Mouse (Mus musculus) limb, embryonic 15.5 days (tissue): ENCODE results near the gene Amer2. TPM values are rescaled to one million over a fixed set of nuclear protein-coding genes. Genes with fewer than 3 reads are reported as not detected.

ENCODE experiments used
- ATAC-seq: fragments of 200-750 bp; cut with Nextera tagmentation; 2 replicates; pipeline ENCODE4 v1.8.0; 2017; ENCODE audit warnings: low read depth, moderate TSS enrichment; ENCODE audit not compliant: insufficient number of reproducible peaks, low FRiP score, low TSS enrichment
- H3K27ac ChIP-seq: fragments of 300-500 bp; sonication (generic); 2 replicates; pipeline ENCODE4 v1.5.1; 2015; ENCODE audit warnings: moderate library complexity, mild to moderate bottlenecking, inconsistent platforms
- H3K27me3 ChIP-seq: fragments of 300-500 bp; sonication (generic); 2 replicates; pipeline ENCODE4 v1.6.1; 2015; ENCODE audit warnings: inconsistent platforms
- H3K36me3 ChIP-seq: fragments of 300-500 bp; sonication (generic); 2 replicates; pipeline ENCODE4 v1.6.1; 2015; ENCODE audit warnings: inconsistent platforms
- H3K4me1 ChIP-seq: fragments of 300-500 bp; sonication (generic); 2 replicates; pipeline ENCODE4 v1.6.1; 2015; ENCODE audit warnings: inconsistent platforms
- H3K4me2 ChIP-seq: fragments of 300-500 bp; sonication (generic); 2 replicates; pipeline ENCODE4 v1.6.1; 2015; ENCODE audit warnings: mild to moderate bottlenecking, inconsistent platforms
- H3K4me3 ChIP-seq: fragments of 300-500 bp; sonication (generic); 2 replicates; pipeline ENCODE4 v1.5.1; 2015; ENCODE audit warnings: mild to moderate bottlenecking, inconsistent platforms
- H3K9ac ChIP-seq: fragments of 300-500 bp; sonication (generic); 2 replicates; pipeline ENCODE4 v1.6.1; 2015; ENCODE audit warnings: inconsistent platforms
- H3K9me3 ChIP-seq: fragments of 300-500 bp; sonication (generic); 2 replicates; pipeline ENCODE4 v1.6.1; 2016; ENCODE audit warnings: inconsistent platforms
- WGBS: fragments of 180-500 bp; shearing (Covaris S2); methylation state at CpG from one replicate; pipeline ENCODE4 v1.1.7; 2015; 5-methylcytosine and 5-hydroxymethylcytosine counted together
- polyA plus RNA-seq: library from polyadenylated mRNA; unstranded; fragments of >200 nt; fragmentation: Nextera tagmentation; extraction: Ambion mirVana; gene quantifications from 2 replicates; pipeline ENCODE4 v1.2.1, GENCODE M21; 2015

Gene Amer2
- polyA plus RNA-seq, 1 experiment from 2014 or later, result 1.2 TPM

DNA sequence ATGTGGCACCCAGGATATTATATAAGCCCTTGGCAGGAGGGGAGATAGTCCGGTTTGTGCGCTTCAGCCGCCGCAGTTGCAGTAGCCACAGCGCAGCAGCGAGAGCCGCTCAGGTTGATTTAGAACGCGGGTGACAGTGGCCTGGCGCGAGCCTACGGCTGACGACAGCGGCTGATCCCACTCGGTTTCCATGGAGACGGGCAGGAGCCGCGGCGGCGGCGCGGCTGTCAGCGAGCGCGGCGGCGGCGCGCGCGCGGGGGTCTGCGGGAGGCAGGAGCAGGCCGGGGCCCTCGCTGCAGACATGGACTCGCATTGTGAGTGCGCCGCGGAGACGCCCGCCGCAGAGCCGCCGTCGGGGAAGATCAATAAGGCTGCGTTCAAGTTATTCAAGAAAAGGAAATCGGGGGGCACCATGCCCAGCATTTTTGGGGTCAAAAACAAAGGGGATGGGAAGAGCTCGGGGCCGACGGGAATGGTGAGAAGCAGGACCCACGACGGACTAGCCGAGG, 5.1 kb downstream of the Amer2 start:
- H3K4me1 ChIP-seq, result peaks cover 18% of the 10 kb centered on the region
- no peak overlapping the region for H3K27ac ChIP-seq
- H3K4me3 ChIP-seq, result peak overlapping the region; percentile 56
- ATAC-seq, result no peak
- no peaks in the 10 kb centered on the region for H3K9me3 ChIP-seq
- H3K27me3 ChIP-seq, result peaks cover 38% of the 10 kb centered on the region
- peak overlapping the region; percentile 97 for H3K4me2 ChIP-seq
- under 1% methylated on average over 53 of the region's 53 CpGs for WGBS
- H3K36me3 ChIP-seq, result no peaks in the 10 kb centered on the region
- peak overlapping the region; percentile 33 for H3K9ac ChIP-seq

DNA sequence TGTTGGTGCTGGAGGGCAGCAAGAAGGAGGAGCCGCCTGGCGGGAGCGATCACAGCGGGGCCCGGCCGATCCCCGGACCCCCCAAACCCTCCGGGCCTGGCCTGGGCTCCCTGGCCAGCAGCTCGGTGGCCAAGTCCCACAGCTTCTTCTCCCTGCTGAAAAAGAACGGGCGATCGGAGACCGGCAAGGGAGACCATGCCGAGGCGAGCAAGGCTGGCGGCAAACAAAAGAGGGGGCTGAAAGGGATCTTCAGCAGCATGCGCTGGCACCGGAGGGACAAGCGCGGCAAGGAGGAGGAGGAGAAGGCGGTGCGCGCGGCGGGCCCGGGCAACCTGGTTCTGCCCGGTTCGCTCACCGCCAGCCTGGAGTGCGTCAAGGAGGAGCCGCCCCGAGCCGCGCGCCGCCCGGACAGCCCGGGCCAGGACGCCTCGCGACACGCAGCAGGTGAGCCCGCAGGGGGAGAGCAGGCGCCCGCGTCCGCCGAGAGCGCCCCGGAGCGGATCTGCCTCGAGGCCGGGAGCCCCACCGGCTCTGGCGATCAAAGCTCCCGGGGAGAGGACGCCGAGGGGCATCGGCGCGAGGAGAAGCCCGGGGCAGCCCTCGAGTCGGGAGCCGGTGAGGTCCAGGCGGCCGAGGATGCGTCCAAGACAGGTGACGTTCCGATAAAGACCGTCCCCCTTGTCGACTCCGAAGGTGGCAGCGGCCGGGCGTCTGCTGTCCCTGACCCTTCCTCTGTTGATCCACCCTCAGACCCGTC, 5.7 kb downstream of the Amer2 start:
- peaks cover 38% of the 10 kb centered on the region for H3K27me3 ChIP-seq
- H3K27ac ChIP-seq, result no peak overlapping the region
- ATAC-seq, result no peak
- H3K4me2 ChIP-seq, result peak overlapping the region; percentile 97
- H3K4me1 ChIP-seq, result peaks cover 18% of the 10 kb centered on the region
- H3K36me3 ChIP-seq, result no peaks in the 10 kb centered on the region
- no peaks in the 10 kb centered on the region for H3K9me3 ChIP-seq
- H3K4me3 ChIP-seq, result peak overlapping the region; percentile 56
- peak overlapping the region; percentile 33 for H3K9ac ChIP-seq
- WGBS, result under 1% methylated on average over 77 of the region's 77 CpGs

DNA sequence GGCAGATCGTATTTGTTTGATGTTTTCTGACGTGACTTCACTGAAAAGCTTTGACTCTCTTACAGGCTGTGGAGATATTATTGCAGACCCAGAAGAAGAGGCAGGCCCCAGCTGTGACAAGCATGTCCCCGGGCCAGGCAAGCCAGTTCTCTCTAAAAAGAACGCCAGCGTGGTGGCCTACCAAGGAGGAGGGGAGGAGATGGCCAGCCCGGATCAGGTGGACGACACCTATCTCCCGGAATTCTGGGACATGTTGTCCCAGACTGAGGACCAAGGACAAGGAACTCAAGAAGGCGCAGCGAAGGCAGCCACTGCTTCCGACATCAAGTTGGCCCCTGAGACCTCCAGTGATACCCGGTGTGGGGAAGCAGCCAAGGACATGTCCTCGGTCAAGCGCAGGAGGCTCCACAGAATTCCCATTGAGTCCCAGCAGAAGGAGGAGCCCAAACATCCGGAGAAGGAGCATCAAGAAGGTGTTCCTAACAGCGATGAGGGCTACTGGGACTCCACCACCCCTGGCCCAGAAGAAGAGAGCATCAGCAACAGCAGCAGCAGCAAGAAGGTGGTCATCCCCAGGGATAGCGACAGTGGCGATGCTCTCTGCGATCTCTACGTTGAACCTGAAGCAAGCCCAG, 6.4 kb downstream of the Amer2 start:
- no peaks in the 10 kb centered on the region for H3K36me3 ChIP-seq
- no peak overlapping the region for H3K9ac ChIP-seq
- H3K4me2 ChIP-seq, result peak overlapping the region; percentile 97
- peak overlapping the region; percentile 56 for H3K4me3 ChIP-seq
- H3K27ac ChIP-seq, result no peak overlapping the region
- H3K9me3 ChIP-seq, result no peaks in the 10 kb centered on the region
- ATAC-seq, result no peak
- peaks cover 38% of the 10 kb centered on the region for H3K27me3 ChIP-seq
- peaks cover 18% of the 10 kb centered on the region for H3K4me1 ChIP-seq
- WGBS, result 60% methylated on average over 20 of the region's 20 CpGs

DNA sequence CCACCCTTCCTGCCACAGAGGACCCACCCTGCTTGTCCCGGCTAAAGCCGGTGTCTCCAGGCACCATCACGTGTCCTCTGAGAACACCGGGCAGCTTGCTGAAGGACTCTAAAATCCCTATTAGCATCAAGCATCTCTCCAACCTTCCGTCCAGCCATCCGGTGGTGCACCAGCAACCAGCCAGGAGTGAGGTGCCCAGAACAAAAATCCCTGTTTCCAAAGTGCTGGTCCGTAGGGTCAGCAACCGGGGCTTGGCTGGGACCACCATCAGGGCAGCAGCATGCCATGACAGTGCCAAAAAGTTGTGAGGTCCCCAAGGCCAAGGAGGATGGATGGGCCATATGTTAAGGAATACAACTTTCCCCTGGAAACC, 6.9 kb downstream of the Amer2 start:
- H3K27ac ChIP-seq, result no peak overlapping the region
- H3K4me3 ChIP-seq, result no peak overlapping the region
- H3K9ac ChIP-seq, result no peak overlapping the region
- 90% methylated on average over 8 of the region's 8 CpGs for WGBS
- no peaks in the 10 kb centered on the region for H3K9me3 ChIP-seq
- H3K4me2 ChIP-seq, result no peak overlapping the region
- H3K36me3 ChIP-seq, result no peaks in the 10 kb centered on the region
- H3K27me3 ChIP-seq, result peaks cover 38% of the 10 kb centered on the region
- peaks cover 18% of the 10 kb centered on the region for H3K4me1 ChIP-seq
- no peak for ATAC-seq

DNA sequence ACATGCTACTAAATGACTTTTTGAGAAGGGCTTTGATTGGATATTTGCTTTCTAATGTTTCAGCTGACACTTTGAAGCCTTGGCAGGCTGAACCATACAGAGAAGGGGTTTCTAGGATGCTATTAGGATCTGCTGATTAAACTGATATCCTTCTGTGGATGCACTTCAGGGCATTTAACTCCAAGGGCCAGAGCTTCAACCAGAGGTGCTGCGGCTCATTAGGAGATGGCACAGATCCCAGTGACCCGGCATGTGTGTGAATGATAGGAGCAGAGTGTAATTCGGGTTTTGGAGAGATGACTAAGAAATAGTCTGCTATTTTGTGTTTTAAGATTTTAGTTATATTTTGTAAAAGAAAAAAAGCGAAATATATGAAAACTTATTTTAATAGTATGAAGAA, 8.6 kb downstream of the Amer2 start:
- no peak overlapping the region for H3K4me3 ChIP-seq
- H3K4me2 ChIP-seq, result no peak overlapping the region
- no peaks in the 10 kb centered on the region for H3K36me3 ChIP-seq
- H3K4me1 ChIP-seq, result peaks cover 18% of the 10 kb centered on the region
- no peak overlapping the region for H3K9ac ChIP-seq
- H3K9me3 ChIP-seq, result no peaks in the 10 kb centered on the region
- H3K27me3 ChIP-seq, result peaks cover 33% of the 10 kb centered on the region
- 70% methylated on average over 4 of the region's 4 CpGs for WGBS
- H3K27ac ChIP-seq, result no peak overlapping the region
- ATAC-seq, result no peak

DNA sequence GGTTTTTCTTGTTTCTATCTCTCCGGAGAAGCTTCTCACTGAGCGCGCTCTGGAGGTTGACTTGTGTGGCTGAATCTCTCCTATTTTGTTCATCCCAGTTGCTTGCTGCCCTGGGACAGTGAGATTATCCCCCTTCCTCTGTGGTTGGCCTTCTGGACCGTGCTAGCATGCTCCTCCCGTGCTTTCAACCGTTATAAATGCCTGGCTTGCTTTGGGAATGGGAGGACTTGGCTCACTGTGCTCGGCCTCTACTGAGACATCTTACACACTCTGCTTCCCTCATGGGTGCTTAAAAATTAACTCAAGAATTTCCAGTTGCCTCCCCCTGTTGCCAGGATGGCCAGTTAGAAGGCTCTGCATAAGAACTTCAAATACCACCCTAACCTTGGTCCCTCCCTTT, 10.8 kb downstream of the Amer2 start:
- ATAC-seq, result no peak
- Histone ChIP-seq H3K4me2 (no peak overlapping the region), H3K9me3 (no peaks in the 10 kb centered on the region), H3K9ac (no peak overlapping the region), H3K4me3 (no peak overlapping the region), H3K36me3 (no peaks in the 10 kb centered on the region), H3K27me3 (peaks cover 14% of the 10 kb centered on the region), H3K27ac (no peak overlapping the region), H3K4me1 (peaks cover 5% of the 10 kb centered on the region; the same call in 1 of the 2 replicates)
- WGBS, result 71% methylated on average over 7 of the region's 7 CpGs

DNA sequence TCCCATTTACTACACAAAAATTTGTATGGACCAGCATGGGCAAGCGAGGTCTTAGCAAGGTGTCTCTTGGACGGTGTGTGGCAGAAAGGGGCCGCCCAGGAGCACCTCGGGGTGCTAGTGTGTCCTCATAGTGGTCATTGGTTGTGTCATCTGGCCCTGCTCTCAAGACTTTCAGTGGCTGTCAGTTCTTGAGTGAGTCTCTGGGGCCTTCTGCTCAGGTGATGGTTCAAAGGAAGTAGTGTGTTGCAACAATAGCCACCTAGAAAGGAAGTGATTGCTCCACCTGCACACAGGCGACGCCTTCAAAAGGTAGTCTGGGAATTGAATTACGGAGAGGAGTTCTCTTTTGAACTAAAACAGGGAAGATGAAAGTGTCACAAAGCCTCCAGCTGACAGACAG, 11.2 kb downstream of the Amer2 start:
- Histone ChIP-seq H3K4me2 (no peak overlapping the region), H3K9ac (no peak overlapping the region), H3K27ac (no peak overlapping the region), H3K9me3 (no peaks in the 10 kb centered on the region), H3K4me1 (0 out of 2 replicates have a peak, but pooled peaks cover under 1% of the 10 kb centered on the region), H3K4me3 (no peak overlapping the region), H3K27me3 (peaks cover 10% of the 10 kb centered on the region), H3K36me3 (no peaks in the 10 kb centered on the region)
- WGBS, result 78% methylated on average over 7 of the region's 7 CpGs
- no peak for ATAC-seq

DNA sequence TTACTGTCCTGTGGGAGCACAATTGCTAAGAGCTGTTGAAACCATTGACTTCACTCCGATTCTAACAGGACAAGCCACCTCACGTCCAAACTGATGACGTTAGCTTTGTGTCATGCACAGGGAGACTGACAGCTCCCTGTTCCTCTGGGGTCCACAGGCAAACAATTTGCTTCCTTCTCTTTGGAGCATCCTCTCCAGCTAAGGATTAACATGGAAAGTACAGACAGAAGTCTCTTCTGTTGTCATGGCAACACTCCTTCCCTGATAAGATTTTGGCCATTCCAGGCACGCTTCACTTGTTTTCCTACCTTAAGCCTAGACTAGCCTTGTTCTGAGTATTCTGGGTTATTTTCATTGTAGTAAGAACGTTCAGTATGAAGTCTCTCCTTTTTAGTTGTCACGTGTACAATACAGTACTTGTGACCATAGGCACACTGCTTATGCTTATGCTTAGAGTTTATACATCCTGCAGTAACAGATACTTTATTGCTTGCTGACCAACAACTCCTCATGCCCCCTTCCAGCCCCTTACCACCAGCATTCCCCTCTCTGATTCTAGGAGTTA, 12.1 kb downstream of the Amer2 start:
- no peak overlapping the region for H3K27ac ChIP-seq
- WGBS, result 59% methylated on average over 6 of the region's 6 CpGs
- H3K4me2 ChIP-seq, result no peak overlapping the region
- H3K4me1 ChIP-seq, result no peaks in the 10 kb centered on the region
- no peak overlapping the region for H3K4me3 ChIP-seq
- H3K9me3 ChIP-seq, result no peaks in the 10 kb centered on the region
- H3K9ac ChIP-seq, result no peak overlapping the region
- no peak for ATAC-seq
- peaks cover under 1% of the 10 kb centered on the region for H3K27me3 ChIP-seq
- no peaks in the 10 kb centered on the region for H3K36me3 ChIP-seq

DNA sequence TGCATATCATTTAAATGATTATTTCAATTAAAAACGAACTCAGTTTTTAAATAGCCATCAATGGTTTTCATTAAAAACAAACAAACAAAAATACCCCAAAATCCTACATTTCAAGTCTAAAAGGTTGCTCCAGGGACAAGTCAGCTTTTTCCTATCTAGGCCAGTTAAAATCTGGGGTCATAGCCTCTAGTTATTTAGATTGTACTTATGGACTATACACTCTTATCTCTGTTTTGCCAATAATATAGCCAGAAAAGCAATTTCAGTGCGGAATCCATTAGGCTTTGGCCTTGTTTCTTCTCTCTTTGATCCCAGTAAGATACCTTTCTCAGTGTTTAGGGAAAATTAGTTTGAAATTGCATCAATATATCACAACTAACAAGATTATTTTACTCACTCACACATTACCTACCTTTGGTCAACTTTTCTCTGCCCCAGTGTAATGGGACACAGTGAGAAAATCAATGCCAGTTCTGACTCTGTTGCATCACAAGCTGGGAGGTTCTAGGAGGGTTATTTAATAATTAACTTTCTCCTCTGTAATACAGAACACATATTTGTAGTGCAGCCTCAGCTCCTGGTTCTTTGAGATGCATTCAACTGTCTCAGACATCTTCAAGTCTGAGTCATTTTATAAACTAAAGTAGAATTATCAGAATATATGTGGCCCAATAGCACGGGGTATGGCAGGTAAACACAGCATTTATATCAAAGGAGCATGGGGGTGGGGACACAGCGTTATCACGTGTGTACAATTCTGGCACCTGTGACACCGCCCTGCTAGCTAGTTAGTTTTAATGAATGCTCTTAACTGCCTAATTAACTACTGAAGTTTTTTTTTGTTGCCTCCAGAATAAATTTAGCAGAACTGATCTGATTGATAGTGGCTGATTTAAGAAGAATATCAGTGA, 13.8 kb downstream of the Amer2 start:
- Histone ChIP-seq H3K9ac (no peak overlapping the region), H3K9me3 (no peaks in the 10 kb centered on the region), H3K27me3 (no peaks in the 10 kb centered on the region), H3K27ac (no peak overlapping the region), H3K4me1 (no peaks in the 10 kb centered on the region), H3K36me3 (no peaks in the 10 kb centered on the region), H3K4me2 (no peak overlapping the region), H3K4me3 (no peak overlapping the region)
- WGBS, result 70% methylated on average over 6 of the region's 6 CpGs
- no peak for ATAC-seq

DNA sequence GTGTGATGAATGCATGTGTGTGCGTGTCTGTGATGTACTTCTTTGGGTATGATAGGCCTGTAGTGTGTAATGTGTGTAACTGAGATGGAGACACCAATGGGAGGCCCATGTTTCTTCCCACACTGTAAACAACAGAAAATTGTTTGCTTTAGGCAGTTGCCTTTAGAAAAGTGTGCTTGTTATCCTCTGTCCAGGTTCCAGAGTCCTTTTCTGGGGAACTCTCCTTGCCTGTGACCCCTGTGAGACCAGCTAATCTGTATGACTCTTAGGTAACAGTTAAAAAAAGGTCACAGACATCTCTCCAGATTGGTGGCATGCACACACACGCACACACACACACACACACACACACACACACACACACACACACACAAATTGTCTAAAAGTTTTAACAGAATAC, 15.3 kb downstream of the Amer2 start:
- no peak overlapping the region for H3K4me3 ChIP-seq
- H3K4me2 ChIP-seq, result no peak overlapping the region
- WGBS, result 79% methylated on average over 2 of the region's 2 CpGs
- no peaks in the 10 kb centered on the region for H3K27me3 ChIP-seq
- no peaks in the 10 kb centered on the region for H3K9me3 ChIP-seq
- no peak for ATAC-seq
- no peaks in the 10 kb centered on the region for H3K4me1 ChIP-seq
- H3K36me3 ChIP-seq, result no peaks in the 10 kb centered on the region
- no peak overlapping the region for H3K9ac ChIP-seq
- H3K27ac ChIP-seq, result no peak overlapping the region

DNA sequence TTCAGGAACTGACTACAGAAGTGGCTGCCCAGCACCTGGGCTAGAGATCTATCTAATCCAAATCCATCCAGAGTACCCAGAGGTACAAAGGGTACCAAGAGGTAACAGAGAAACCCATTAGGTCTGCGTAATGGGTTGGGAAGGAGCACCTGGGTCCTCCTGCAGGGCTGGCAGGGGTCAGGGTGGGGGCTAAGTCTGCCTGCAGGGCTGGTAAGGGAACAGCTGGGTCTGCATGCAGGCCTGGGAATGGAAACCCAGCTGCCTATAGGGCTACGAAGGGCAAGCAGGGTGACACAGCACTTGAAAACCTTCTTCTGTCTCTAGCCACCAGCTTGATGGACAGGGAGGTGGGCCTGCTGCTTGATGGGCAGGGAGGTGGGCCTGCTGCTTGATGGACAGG, 19.1 kb downstream of the Amer2 start:
- H3K27ac ChIP-seq, result no peak overlapping the region
- no peaks in the 10 kb centered on the region for H3K9me3 ChIP-seq
- no peaks in the 10 kb centered on the region for H3K27me3 ChIP-seq
- no peaks in the 10 kb centered on the region for H3K36me3 ChIP-seq
- no peak overlapping the region for H3K4me3 ChIP-seq
- 55% methylated on average over 2 of the region's 2 CpGs for WGBS
- H3K9ac ChIP-seq, result no peak overlapping the region
- no peak for ATAC-seq
- H3K4me1 ChIP-seq, result no peaks in the 10 kb centered on the region
- H3K4me2 ChIP-seq, result no peak overlapping the region
